Mouse (Mus musculus) kidney, postnatal 36 days (tissue): ENCODE data around the gene Cisd3.
"Not testable (repeated sequence)": the region's sequence is repeated elsewhere in the genome, so short reads cannot be mapped to it uniquely, and the experiment has no call there.

Experiments
- DNase-seq, 2 experiments: peaks; one replicate each; pipeline ENCODE4 v3.0.0; 2021 to 2022; ENCODE audit warnings: mixed read lengths in 2 of 2

The Cisd3 gene

DNA sequence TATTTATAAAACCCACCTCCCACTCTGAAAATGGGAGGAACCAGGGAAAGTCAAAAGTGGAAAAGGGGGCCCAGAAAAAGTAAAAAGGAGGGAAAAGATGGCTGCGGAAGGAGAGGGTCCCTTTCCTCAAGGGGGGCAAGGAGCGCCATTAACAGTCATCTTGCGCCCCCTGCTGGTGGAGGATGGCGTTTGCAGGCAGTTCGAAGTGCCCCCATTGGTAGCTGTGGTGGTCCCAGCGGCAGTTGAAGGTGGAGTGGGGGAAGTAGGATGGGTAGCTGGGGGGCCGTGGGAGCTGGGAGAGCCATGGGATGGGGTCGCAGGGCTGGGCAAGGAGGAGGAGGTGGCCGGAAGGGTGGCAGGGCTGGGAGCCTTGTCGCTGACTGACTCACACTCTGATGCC, 4.2 kb downstream of the Cisd3 start:
- DNase-seq, result peak; percentile 35 to 77

DNA sequence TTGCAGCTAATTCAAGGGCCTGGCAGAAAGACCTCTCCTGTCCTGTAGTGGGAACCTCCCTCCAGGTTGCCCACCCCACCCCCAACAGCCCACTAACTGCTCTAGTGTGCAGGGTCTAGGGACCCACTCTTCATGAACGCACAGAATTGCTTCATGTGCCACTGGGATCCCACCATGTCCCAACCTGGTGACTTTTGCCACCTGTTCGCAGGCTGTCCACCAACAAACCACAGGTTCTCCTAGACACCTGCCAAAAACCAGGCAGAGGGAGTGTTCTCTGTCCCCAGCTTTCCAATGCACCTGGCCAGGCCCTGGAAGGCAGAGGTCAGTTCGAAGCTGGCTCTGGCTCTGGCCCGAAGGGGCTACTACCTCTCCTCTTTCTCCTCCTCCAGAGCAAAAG, 8.8 kb downstream of the Cisd3 start:
- DNase-seq, result no peak

DNA sequence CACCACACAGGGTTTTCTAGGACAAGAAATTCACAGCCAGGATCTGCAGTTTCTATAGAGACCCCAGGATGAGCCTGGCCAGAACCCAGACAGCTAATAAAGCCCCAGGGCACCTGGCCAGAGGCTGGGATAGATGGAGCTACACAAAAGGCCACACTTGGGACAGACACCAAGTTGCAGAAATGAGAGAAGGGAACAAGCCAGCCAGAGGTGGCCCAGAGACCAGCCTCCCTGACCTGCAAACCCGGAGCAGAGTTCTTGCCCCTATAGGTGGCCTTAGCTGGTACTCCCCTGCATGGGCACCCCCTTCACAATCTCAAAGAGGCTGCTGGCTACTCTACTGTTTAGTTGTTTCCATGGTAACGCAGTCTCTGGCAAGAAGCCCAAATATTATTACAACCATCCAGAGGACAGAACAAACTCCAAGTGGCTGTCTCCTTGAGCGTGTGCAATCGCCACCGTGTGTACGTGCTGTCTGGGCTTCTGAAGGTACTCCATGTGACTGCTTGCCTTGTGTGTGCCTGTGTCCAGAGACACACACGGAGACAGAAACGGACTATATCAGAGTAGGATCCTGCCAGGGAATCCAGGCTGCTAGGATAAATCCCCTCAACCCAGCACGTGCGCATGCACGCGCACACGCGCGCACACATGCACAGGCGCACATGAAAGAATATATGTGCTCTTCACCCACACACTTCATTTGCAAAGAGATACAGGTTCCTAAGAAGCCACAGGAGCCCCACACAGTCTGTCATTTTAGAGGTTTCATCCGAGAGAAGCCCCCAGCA, 9.5 kb downstream of the Cisd3 start:
- peak; percentile 38 to 40 for DNase-seq

DNA sequence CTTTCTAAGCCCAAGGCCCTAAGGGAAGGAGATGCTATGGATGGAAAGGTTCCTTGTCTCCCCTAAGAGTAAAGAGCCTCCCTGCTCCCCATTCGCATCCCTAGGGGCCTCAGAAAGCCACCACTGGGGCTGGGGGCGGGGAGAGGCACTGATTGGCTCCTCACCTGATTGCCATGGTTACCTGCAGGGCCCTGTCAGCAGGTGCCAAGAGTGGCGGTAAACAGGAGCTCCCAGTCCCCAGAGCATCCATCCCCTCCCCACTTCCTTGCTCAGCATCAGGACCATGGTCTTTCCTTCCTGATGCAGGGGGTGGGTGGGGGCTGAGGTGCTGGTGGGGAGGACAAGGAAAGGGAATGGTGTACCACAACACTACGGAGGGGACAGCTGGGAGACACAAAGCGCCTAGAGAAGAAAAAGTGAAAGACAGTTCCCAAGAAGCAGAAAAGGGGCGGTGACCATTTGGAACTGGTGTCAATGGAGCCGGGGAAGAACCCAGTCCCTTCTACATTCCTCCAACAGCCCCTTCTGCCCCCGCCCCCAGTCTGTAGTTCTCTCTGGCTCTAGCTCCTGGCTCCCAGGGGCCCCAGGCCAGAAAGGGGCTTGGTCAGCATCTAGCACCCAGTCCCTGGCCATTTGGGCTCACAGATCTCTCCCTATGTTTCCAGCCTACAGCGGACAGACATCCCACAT, 10.2 kb downstream of the Cisd3 start:
- DNase-seq, result no peak

DNA sequence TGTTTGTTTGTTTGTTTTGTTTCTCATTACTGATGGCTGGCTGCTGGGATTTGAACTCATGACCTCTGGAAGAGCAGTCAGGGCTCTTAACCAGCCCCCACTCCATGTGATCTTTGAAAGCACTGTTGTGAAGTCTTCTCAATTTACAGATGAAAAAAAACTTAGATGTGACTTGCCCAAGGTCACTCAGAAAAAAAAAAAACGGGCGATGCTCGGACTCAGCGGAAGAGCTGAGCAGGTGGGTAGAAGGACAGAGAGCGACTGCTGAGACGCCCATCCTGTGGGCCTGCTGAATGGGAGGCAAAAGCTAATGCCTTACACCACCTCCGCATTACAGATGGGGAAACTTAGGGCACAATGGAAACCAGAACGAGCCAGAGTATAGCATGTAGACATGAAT, 11.0 kb downstream of the Cisd3 start:
- no peak for DNase-seq

DNA sequence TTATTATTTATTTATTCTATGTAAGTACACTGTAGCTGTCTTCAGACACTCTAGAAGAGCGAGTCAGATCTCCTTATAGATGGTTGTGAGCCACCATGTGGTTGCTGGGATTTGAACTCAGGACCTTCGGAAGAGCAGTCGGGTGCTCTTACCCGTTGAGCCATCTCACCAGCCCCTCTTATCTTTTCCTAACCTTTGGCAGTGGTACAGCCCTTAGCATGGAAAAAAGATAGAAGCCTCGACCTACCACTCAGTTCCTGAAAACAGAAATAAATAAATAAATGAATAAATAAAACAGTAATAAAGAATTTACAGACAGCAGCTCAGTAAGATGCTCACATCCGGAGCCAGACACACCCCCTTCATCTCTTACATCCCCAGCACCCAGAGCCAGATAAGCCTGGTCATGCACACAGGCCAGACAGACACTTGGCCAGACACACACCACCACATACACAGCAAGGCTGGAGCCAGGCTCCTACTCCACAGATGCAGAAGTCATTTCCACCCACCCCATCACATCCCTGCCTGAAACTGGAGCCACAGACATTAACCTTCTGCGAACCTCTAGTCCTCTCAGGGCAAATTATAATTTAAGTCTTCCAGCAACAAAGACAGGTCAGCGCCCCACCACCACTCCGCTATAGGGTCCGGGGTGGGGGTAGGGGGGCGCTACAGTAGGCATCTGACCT, 11.7 kb downstream of the Cisd3 start:
- DNase-seq, result no peak

DNA sequence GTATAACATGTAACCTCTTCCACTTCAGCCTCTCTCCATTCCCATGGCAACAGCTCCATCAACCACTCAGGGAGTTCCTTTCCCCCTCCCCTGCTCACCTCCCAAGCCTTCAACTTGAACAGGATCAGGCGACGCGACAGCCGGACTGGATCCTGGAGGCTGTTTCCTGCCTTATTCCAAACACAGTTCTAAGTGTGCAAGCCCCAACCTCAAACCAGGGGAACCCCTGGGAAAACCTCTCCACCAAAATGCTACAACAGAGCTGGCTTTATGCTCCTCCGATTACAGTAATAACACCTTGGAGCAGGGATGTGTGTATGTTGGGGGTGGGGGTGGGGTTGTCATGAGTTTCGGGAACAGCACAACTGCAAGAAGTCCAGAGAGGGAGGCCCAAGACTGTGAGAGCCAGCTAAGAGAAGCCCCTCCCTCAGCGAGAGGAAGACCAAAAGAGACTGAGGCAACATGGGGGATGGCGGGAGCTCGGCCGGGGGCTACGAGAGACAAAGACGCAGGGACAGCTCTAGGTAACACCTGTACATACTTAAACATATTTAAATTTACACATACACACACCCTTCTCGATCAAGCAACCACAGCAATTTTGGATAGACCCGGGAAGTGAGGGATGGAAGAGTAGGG, 12.4 kb downstream of the Cisd3 start:
- no peak for DNase-seq

DNA sequence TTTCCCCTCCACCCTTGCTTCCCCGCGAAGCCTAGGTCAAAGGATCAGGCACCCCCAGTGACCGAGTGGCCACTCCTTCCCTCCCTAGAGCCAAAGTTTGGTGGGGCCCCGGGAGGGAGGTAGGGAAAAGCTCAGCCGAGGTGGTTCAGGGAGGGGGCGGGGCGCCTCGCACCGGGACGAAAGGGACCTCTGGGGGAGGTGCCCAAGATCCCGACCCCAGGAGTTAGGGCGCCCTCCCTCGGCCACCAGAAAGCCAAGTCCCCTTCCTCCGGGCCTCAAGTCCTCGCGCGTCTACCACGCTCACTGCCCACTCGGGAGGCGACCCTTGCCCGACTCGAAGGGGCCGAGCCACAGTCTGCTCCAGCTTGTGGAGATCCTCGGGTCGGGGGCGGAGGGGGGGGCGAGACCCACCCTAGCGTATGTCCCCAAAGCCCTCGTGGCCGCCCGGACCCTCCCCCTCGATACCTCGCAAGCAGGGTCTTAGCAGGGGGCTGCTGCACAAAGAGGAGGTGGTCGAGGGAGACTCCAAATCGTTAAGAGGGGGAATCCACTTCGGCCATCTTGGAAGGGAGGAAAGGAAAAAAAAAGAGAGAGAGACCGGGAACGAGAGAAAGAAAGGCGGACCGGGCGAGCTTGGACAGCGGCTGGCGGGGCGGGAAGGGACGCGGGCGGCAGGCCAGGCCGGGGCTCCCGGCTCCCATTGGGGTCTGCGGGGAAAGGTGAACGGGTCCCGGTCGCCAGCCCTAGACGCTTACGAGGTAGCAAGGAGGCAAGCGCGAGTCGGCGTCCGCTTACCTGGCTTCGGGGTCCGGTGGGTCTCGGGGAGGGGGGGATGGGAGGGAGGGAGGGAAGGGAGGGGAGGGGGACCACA, 13.3 kb downstream of the Cisd3 start:
- DNase-seq, result peak; percentile 79 to 93

DNA sequence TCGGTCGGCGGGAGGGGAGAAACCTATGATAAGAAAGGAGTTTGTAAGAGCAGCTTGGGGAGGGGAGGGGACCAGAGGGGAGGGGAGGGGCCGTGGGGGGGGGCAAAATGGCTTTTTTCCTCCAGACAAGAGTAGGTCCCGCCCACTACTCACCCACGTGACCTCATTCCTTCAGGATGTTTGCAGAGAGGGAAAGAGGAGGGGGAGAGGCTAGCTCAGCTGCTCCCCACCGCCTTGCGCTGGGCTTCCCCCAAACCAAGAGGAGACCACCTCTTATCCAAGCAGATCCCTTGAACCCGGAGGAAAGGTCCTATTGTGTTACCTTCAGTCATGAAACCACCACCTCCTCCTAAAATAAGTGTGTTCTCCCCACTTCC, 14.0 kb downstream of the Cisd3 start:
- DNase-seq, result peak; percentile 95 to 97

DNA sequence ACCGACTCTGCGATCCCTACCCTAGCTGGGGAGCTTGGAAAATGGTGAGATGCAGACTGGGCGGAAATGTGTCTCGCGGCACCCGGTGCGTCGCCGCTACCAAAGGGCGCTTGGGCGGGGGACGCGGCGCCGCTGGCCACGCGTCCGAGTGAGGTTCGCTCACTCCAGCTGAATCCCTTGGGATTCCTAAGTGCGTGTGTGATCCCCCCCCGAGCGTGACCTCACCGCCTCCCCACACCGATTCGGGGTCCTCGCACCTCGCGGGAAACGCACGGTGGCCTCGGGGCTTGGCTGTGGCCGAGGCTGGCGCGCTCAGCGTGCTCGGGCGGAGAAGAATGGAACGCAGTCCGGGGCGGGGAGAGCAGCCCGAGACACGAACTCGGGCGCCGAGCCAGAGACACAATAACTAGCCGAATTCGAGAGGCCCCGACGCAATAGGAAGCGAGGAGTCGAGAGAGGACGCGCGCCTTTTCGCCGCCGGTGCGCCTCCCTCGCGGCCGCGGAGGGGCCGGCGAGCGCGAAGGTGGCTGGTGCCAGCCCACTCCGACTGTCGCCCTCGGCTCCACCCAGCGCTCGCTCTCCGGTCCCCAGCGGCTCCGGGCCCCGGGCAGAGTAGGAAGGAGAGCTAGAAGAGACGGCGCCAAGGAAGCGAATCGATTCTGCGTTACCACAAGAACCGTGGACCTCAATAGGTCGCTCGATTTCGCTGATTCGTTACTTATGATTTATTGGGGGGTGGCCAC, 14.5 kb downstream of the Cisd3 start, which contains the start of gene Pcgf2:
Gene Pcgf2 (minus strand): TSS at position 495 of the 743 bp plus-strand sequence.
- peak; percentile 83 to 90 for DNase-seq

DNA sequence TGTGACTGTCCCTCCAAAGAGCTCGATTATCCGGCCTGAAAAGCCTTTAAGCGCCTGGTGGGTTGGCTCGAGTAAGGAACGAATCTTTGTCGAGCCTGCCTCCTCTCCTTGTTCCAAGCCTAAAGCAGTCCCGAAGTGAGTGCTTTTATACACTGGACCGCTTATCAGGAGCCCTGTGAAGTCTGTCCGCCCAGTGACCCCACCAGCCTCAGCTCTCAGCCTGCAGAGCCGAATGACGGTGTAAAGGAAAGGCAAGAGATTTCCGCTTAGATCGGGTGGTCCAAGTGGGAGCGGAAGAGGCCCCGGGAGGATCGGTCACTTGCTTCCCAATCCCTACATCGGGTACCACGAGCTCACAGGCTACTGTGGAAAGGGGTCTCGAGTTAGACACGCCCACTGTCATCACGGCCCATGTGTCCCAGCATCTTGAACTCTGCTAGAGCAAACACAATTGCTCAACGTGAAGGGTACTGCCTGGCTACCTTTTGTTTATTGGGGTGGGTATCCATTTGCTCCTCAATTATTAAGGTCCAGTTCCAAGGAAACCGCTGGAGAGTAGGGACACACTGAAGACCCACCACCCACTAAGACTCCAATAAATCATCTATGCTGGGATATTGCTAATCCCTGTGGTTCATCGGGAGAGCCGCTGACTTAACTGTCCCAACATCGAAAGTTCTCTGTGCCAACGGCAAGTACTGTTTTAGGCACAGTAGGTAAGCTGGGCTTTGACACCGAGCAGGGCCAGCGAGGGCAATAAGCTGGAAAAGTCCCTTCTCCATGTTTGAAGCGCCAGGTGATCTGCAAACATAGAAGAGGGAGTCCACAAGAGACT, 15.3 kb downstream of the Cisd3 start:
- peak; percentile 22 to 47 for DNase-seq

DNA sequence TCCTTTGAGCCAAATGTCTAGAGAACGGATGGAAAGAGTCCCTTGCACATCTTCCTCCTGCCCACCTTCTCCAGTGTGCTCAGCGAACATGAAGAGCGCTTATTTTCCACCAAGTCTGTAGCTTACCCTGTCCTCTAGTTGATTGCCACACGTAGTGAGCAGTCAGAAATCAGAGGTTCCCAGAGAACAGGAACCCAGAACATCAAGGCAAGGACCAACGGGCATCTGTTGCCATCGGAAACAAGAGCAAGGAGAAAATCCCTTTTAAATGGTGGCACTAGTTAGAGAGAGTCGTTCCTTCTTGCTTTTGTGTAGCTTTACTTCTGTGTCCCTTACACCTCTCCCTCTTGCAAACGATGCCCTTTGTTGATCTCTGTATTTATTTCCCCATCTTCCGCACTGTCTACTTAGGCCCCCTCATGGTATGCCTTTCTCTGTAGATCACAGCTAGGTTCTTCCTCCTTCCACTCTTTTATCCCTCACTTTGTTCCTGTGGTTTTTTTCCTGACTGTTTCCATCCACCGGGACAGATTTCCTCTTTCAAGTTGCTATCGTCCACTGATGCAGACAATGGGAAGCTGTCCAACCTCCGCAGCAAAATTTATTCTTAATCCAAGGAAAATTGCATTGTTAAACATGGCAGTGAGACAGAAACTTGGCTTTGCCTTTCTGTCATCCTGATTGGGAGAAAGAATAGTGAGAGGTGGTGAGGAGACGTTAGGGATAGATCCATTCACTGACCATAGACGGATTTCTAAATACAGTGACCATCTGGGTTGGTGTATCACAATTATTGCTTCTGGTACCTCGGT, 16.2 kb downstream of the Cisd3 start:
- no peak for DNase-seq

DNA sequence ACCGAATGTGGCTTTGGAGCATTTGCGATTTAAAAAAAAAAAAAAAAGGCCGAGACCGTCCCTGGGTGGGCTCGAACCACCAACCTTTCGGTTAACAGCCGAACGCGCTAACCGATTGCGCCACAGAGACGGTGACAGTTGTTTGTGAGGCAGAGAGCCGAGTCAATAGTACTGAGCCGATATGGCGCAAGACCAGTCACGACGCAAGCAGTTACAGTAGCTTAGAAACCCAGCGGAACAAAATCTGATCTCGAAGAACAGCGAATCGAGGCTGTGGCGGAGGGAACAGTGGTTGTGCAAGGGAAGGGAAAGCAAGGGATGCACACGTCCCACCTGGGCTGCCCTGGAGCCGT, 16.7 kb downstream of the Cisd3 start:
- peak; percentile 87 to 90 for DNase-seq

DNA sequence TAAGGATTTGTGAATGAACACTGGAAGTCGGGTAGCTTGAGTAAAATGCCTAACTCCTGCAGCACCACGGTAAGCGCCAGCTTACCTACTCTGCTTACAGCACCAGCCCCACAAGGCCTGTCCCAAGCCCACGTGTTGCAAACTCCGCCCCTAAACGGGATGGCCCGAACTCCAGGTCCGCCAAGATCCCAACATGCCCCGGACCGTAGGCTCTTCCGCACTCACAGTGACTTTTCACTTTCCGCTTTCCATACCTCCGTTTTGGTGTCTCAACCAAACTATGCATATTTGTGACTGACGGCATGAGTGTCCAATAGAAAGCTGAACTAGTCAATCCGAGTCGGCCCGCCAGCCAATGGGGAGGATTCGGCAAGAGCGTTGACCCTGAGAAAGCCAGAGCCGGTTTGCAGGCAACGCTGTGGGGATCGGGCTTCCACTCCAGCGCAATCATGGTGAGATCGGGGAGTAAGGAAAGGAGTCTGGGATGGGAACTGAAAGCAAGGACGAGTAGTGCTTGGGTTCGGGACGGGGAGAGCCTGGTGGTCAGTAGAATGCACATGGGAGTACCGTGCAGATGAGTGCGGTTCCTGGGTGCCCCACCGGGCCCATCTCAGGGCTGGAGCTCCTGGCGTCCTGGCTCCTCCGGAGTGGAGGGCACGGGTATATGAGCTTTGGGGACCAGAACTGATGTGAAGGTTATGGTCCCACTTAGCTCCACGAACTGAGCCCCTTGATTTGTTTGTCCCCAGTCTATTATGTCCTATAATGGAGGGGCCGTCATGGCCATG, 17.6 kb downstream of the Cisd3 start, which contains the start of gene Psmb3:
Gene Psmb3 (plus strand): TSS at position 361 of the 788 bp plus-strand sequence.
- peak; percentile 99 to 100 for DNase-seq

DNA sequence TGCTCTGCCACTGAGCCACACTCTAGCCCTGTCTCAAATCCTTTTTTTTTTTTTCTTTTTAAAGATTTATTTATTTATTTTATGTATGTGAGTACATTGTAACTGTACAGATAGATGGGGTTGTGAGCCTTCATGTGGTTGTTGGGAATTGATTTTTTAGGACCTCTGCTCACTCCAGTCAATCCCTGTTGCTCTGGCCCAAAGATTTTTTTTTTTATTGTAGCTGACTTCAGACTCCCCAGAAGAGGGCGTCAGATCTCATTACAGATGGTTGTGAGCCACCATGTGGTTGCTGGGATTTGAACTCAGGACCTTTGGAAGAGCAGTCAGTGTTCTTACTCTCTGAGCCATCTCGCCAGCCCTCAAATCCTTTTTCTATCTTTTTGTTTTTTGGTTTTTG, 24.4 kb downstream of the Cisd3 start:
- not testable (repeated sequence) for DNase-seq

DNA sequence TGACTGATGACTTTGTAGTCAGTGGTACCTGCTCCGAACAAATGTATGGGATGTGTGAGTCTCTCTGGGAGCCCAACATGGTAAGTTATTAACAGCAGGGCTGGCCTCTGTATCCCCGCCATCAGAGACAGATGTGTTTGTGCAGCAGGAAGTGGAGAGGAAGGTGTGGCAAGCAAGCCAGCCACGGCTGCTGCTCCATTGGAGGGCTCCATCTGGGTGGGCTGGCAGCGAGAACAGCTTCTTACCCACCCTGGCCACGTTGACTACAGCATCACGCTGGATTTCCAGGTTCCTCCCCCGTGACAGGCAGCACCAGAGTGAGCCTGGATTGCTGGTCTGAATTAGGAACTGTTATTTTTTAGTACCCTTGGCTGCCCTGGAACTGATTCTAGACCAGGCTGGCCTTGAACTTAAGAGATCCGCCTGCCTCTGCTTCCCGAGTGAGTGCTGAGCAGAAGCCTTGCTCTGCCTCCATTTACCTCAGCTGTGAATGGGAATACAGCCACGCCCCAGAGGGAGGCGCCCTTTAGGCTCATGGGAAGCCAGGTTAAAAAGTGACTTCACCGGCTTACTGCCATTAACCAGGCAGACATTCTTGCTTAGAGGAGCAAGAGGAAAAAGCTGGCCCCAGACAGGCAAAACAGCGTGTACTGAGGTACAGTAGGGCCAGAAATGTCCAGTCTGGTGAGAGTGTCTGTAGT, 25.7 kb downstream of the Cisd3 start:
- peak in 1 of 2 experiments; percentile 50 for DNase-seq

DNA sequence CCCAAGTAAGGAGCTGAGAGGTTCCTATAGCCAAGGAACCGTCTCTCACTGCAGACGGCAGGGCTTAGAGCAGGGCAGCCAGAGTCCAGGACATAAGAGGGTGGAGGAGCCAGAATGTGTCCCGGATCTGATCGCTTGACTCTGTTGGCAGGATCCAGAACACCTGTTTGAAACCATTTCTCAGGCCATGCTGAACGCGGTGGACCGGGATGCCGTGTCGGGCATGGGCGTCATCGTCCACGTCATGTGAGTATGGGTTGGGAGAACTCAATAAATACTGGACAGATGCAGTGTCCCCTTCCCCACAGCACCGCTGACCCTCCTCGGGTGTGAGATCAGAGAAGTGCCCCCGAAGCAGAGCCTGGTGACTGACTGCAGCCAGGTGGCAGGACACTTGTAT, 26.7 kb downstream of the Cisd3 start:
- DNase-seq, result no peak

DNA sequence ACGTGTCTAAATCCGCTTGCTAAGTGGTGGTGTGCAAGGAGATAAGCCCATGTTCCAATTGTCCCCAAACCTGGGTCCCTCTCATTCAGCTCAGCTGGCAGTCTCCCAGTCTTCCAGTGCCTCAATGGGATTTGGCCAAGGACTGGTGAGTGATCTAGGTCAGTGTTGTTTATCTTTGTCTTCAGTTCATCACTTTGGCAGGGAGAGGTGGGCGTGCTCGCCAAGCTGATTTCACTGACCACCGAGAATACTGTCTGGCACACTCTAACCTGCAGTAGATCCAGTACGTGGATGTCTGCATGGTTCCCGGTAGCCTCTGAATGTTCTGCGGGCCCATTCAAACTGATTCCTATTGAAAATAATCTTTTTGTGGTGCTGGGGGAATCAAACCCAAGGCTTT, 28.3 kb downstream of the Cisd3 start:
- no peak for DNase-seq
